Mouse (Mus musculus) stomach, postnatal 0 days (tissue): ENCODE results near the gene Mast4. TPM values are rescaled to one million over a fixed set of nuclear protein-coding genes. Genes with fewer than 3 reads are reported as not detected.

ENCODE experiments used
- ATAC-seq: fragments of 200-750 bp; cut with Nextera tagmentation; 2 replicates; pipeline ENCODE4 v1.8.0; 2017; ENCODE audit not compliant: low FRiP score, low TSS enrichment
- DNase-seq: peaks from one replicate; pipeline ENCODE4 v3.0.0-alpha.2; 2016; ENCODE audit warnings: low spot score
- H3K27ac ChIP-seq: fragments of 300-500 bp; sonication (generic); replicated peaks from 2 replicates; pipeline ENCODE4 v1.5.1; 2014; ENCODE audit warnings: mild to moderate bottlenecking, control low read depth
- H3K27me3 ChIP-seq: fragments of 300-500 bp; sonication (generic); 2 replicates; pipeline ENCODE4 v1.6.1; 2014; ENCODE audit warnings: low read length; ENCODE audit not compliant: control insufficient read depth, insufficient read depth
- H3K36me3 ChIP-seq: fragments of 300-500 bp; sonication (generic); 2 replicates; pipeline ENCODE4 v1.6.1; 2014; ENCODE audit warnings: low read length, mixed read lengths; ENCODE audit not compliant: control insufficient read depth, insufficient read depth
- H3K4me1 ChIP-seq: fragments of 300-500 bp; sonication (generic); replicated peaks from 2 replicates; pipeline ENCODE4 v1.6.1; 2014; ENCODE audit warnings: antibody characterized with exemption; ENCODE audit not compliant: control insufficient read depth, insufficient read depth
- H3K4me2 ChIP-seq: fragments of 300-500 bp; sonication (generic); replicated peaks from 2 replicates; pipeline ENCODE4 v1.6.1; 2014; ENCODE audit warnings: low read depth, mild to moderate bottlenecking, control low read depth, moderate library complexity
- H3K4me3 ChIP-seq: fragments of 300-500 bp; sonication (generic); 2 replicates; pipeline ENCODE4 v1.5.1; 2014; ENCODE audit warnings: low read depth, low read length, control low read depth
- H3K9ac ChIP-seq: fragments of 300-500 bp; sonication (generic); 2 replicates; pipeline ENCODE4 v1.6.1; 2014; ENCODE audit warnings: mild to moderate bottlenecking, low read length, control low read depth, mixed read lengths
- H3K9me3 ChIP-seq: fragments of 300-500 bp; sonication (generic); 2 replicates; pipeline ENCODE4 v1.6.1; 2016; ENCODE audit warnings: low read length; ENCODE audit not compliant: control insufficient read depth
- CTCF ChIP-seq: IDR thresholded peaks from 2 replicates; pipeline ENCODE4 v1.5.1; 2016; ENCODE audit warnings: antibody characterized with exemption, low read depth, mild to moderate bottlenecking, moderate library complexity
- EP300 ChIP-seq: optimal IDR thresholded peaks from 2 replicates; pipeline ENCODE3; 2016; ENCODE audit warnings: antibody characterized with exemption
- WGBS: fragments of 180-500 bp; shearing (Covaris S2); extraction: QIAGEN DNeasy Blood & Tissue Kit; methylation state at CpG from one replicate; pipeline ENCODE4 v1.1.7; 2014; 5-methylcytosine and 5-hydroxymethylcytosine counted together
- polyA plus RNA-seq: library from polyadenylated mRNA; unstranded; fragments of >200 nt; fragmentation: Nextera tagmentation; extraction: Ambion mirVana; gene quantifications from 2 replicates; pipeline ENCODE4 v1.2.1, GENCODE M21; 2015

Gene Mast4
- polyA plus RNA-seq, 1 experiment from 2014 or later, result 18.2 TPM

DNA sequence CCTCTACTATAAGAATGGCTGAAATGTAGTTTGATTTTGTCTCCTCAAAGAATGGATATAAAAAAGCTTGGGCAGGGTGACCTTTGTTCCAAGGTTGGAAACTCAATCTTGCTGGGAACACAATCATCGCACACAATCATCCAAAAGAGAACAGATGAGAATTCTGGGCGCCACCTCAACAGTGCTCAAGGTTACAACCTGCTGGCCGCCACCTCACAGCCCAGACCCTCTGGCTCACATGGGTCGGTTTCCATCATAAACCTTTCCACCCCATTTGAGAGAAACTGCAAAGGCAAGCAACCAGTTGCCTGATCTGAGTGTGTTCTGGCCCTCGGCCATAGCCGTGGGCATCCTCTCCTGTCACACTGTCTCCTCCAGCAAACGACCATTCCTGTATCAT lies 414.6 kb downstream of the Mast4 start:
- no peak for ATAC-seq
- DNase-seq, result no peak
- Histone ChIP-seq H3K4me2 (no peak overlapping the region), H3K27me3 (no peaks in the 10 kb centered on the region), H3K9ac (no peak overlapping the region), H3K4me1 (no peaks in the 10 kb centered on the region), H3K4me3 (no peak overlapping the region), H3K36me3 (no peaks in the 10 kb centered on the region), H3K27ac (no peak overlapping the region), H3K9me3 (no peaks in the 10 kb centered on the region)
- TF ChIP-seq CTCF, result no peak
- 92% methylated on average over 7 of the region's 7 CpGs for WGBS

DNA sequence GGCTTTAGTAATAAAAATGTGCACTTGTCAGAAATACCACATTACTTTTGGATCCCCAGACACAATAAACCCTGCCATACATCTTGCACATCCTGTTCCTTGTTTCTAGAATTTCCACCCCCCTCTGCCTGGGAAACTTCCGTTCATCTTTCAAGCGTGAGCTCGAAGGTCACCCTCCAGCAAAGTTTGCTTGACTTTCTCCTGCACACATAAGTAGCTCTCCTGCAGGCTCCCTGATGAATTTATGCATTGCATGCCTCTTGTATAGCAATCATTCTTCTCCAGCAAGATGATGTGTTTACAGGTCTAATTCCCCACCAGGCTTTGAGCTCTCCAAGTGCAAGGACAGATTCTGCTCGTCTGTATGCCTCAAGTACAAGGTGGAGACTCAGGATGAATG lies 415.7 kb downstream of the Mast4 start:
- no peak for DNase-seq
- no peak for TF ChIP-seq EP300
- H3K4me2 ChIP-seq, result no peak overlapping the region
- H3K27ac ChIP-seq, result no peak overlapping the region
- H3K27me3 ChIP-seq, result no peaks in the 10 kb centered on the region
- H3K9ac ChIP-seq, result no peak overlapping the region
- H3K36me3 ChIP-seq, result no peaks in the 10 kb centered on the region
- no peaks in the 10 kb centered on the region for H3K9me3 ChIP-seq
- ATAC-seq, result no peak
- no peaks in the 10 kb centered on the region for H3K4me1 ChIP-seq
- H3K4me3 ChIP-seq, result no peak overlapping the region
- WGBS, result 18% methylated on average over 4 of the region's 4 CpGs

DNA sequence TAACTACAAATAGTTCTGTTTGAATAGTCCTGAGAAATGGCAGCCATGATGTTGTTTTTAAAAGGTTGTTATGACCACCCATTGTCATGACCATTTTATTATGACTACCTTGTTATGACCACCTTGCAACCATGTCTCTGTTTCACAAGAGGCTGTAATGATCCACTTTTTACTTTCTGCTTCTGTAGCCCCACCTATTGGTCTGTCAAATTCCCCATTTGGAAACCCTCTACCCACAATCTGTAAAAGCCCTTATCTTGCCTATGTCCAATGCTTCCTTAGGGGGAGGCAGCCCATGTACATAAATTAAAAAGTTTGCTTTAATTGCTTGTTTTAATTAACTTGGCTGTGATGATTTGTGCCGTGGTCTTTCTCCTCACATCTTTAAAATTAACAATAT lies 419.0 kb downstream of the Mast4 start:
- no peak overlapping the region for H3K27ac ChIP-seq
- DNase-seq (no peak), ATAC-seq (no peak)
- H3K9ac ChIP-seq, result no peak overlapping the region
- TF ChIP-seq EP300, result no peak
- TF ChIP-seq CTCF, result 0 out of 2 replicates have a peak, but pooled peaks have one; percentile 2
- WGBS, result 80% methylated on average over 1 of the region's 1 CpGs
- no peak overlapping the region for H3K4me3 ChIP-seq
- H3K27me3 ChIP-seq, result no peaks in the 10 kb centered on the region
- H3K9me3 ChIP-seq, result no peaks in the 10 kb centered on the region
- no peaks in the 10 kb centered on the region for H3K4me1 ChIP-seq
- no peaks in the 10 kb centered on the region for H3K36me3 ChIP-seq
- no peak overlapping the region for H3K4me2 ChIP-seq

DNA sequence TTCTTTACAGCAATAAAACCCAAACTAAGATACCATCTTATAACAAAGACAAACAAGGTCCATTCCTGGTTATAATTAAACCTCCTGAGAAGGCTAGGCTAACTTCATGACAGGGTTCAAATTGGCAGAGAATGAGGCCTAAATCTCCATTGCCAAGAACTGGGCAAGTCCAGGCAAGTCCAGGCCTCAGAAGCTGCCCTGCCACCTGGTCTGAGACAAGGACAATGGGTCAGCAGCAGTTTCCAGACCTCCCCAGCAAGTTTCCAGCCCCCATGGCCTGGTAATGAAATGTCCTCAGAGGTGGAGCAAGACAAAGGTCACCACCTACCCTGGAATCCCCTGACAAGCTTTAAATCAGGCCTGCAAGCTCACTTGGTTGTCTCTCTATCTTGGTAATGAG lies 419.5 kb downstream of the Mast4 start:
- no peak for ATAC-seq
- Histone ChIP-seq H3K9me3 (no peaks in the 10 kb centered on the region), H3K4me2 (no peak overlapping the region), H3K4me3 (no peak overlapping the region), H3K27ac (no peak overlapping the region), H3K36me3 (no peaks in the 10 kb centered on the region), H3K9ac (no peak overlapping the region), H3K4me1 (no peaks in the 10 kb centered on the region), H3K27me3 (no peaks in the 10 kb centered on the region)
- TF ChIP-seq CTCF, result no peak
- TF ChIP-seq EP300, result no peak
- no peak for DNase-seq

DNA sequence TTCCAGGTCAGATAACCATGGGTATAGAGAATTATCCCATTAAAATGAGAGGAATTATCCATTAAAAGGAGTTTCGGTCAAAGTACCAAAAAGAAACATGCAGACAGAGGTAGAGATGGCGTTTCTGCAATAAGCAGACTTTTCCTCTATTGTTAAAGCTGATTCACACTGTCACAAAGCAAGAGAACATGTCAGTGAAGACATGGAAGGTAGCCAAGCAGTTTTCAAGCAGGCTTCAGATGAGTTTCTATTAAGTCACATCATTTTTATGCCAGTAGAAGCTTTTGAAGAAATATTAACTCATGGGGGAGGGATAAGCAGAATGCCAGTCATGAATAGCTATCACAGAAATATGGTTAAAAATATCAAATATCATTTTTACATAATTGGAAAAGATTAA lies 420.4 kb downstream of the Mast4 start:
- no peak overlapping the region for H3K4me2 ChIP-seq
- no peak overlapping the region for H3K27ac ChIP-seq
- H3K9me3 ChIP-seq, result no peaks in the 10 kb centered on the region
- H3K9ac ChIP-seq, result no peak overlapping the region
- TF ChIP-seq CTCF (no peak), EP300 (no peak)
- 67% methylated on average over 2 of the region's 2 CpGs for WGBS
- DNase-seq, result no peak
- H3K4me3 ChIP-seq, result no peak overlapping the region
- no peaks in the 10 kb centered on the region for H3K27me3 ChIP-seq
- no peak for ATAC-seq
- no peaks in the 10 kb centered on the region for H3K36me3 ChIP-seq
- no peaks in the 10 kb centered on the region for H3K4me1 ChIP-seq

DNA sequence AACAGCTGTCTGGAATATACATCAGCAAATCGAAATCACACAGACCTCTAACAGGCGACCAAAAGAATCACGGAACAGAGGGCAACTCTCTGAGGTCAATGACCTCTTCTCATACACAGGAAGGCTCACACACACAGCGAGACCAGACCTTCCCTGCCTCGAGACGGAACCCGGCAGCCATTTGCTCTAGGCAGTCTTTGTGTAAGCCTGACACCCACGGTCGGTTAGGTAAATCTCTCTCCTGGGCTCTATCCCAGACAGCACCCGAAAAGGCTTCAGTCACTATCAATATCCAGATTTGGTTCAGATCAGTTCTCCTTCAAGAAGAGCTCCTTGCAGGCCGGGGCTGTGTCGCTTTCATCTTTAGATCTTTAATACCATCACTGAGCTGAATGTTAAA lies 421.4 kb downstream of the Mast4 start:
- no peak overlapping the region for H3K4me2 ChIP-seq
- H3K36me3 ChIP-seq, result no peaks in the 10 kb centered on the region
- TF ChIP-seq EP300 (no peak), CTCF (no peak)
- H3K27ac ChIP-seq, result no peak overlapping the region
- H3K9me3 ChIP-seq, result no peaks in the 10 kb centered on the region
- no peaks in the 10 kb centered on the region for H3K4me1 ChIP-seq
- no peak overlapping the region for H3K9ac ChIP-seq
- H3K4me3 ChIP-seq, result no peak overlapping the region
- no peaks in the 10 kb centered on the region for H3K27me3 ChIP-seq
- 87% methylated on average over 12 of the region's 12 CpGs for WGBS
- ATAC-seq (no peak), DNase-seq (no peak)
